Mouse (Mus musculus) liver, embryonic 11.5 days (tissue): ENCODE measurements around the gene Thbs3. TPM values are rescaled to one million over a fixed set of nuclear protein-coding genes. Genes with fewer than 3 reads are reported as not detected.
A peak's percentile ranks its signal among the peaks of the same experiment; 100 is the strongest.

ENCODE experiments used
- ATAC-seq: fragments of 200-750 bp; cut with Nextera tagmentation; replicated peaks from 2 replicates; pipeline ENCODE4 v1.8.0; 2017; ENCODE audit warnings: moderate number of reproducible peaks, mild to moderate bottlenecking, moderate TSS enrichment, moderate library complexity; ENCODE audit not compliant: low FRiP score
- DNase-seq: peaks from one replicate; pipeline ENCODE4 v3.0.0-alpha.2; 2017; ENCODE audit warnings: low spot score
- H3K27ac ChIP-seq: fragments of 300-500 bp; sonication (generic); 2 replicates; pipeline ENCODE4 v1.5.1; 2014; ENCODE audit warnings: mild to moderate bottlenecking, low read depth, low read length, control low read depth
- H3K27me3 ChIP-seq: fragments of 300-500 bp; sonication (generic); replicated peaks from 2 replicates; pipeline ENCODE4 v1.6.1; 2014; ENCODE audit warnings: low read length, mixed read lengths; ENCODE audit not compliant: control insufficient read depth, insufficient read depth
- H3K36me3 ChIP-seq: fragments of 300-500 bp; sonication (generic); 2 replicates; pipeline ENCODE4 v1.6.1; 2014; ENCODE audit warnings: mild to moderate bottlenecking, low read length, moderate library complexity, mixed read lengths; ENCODE audit not compliant: control insufficient read depth, insufficient read depth
- H3K4me1 ChIP-seq: fragments of 300-500 bp; sonication (generic); replicated peaks from 2 replicates; pipeline ENCODE4 v1.6.1; 2014; ENCODE audit warnings: low read length, mixed read lengths; ENCODE audit not compliant: control insufficient read depth, insufficient read depth
- H3K4me2 ChIP-seq: fragments of 300-500 bp; sonication (generic); 2 replicates; pipeline ENCODE4 v1.6.1; 2014; ENCODE audit warnings: mild to moderate bottlenecking, control low read depth, moderate library complexity
- H3K4me3 ChIP-seq: fragments of 300-500 bp; sonication (generic); 2 replicates; pipeline ENCODE4 v1.5.1; 2014; ENCODE audit warnings: low read depth, low read length, control low read depth
- H3K9ac ChIP-seq: fragments of 300-500 bp; sonication (generic); 2 replicates; pipeline ENCODE4 v1.6.1; 2014; ENCODE audit warnings: low read depth, low read length, control low read depth
- H3K9me3 ChIP-seq: fragments of 300-500 bp; sonication (generic); 2 replicates; pipeline ENCODE4 v1.6.1; 2016; ENCODE audit warnings: low read length, inconsistent platforms, mixed read lengths; ENCODE audit not compliant: control insufficient read depth
- WGBS: fragments of 180-500 bp; shearing (Covaris S2); extraction: QIAGEN DNeasy Blood & Tissue Kit; methylation state at CpG from one replicate; pipeline ENCODE4 v1.1.7; 2014; 5-methylcytosine and 5-hydroxymethylcytosine counted together
- polyA plus RNA-seq: library from polyadenylated mRNA; unstranded; fragments of >200 nt; fragmentation: Nextera tagmentation; extraction: Ambion mirVana; gene quantifications from 2 replicates; pipeline ENCODE4 v1.2.1, GENCODE M21; 2014

The Thbs3 gene
- polyA plus RNA-seq, 1 experiment from 2014 or later: 5.9 TPM

DNA sequence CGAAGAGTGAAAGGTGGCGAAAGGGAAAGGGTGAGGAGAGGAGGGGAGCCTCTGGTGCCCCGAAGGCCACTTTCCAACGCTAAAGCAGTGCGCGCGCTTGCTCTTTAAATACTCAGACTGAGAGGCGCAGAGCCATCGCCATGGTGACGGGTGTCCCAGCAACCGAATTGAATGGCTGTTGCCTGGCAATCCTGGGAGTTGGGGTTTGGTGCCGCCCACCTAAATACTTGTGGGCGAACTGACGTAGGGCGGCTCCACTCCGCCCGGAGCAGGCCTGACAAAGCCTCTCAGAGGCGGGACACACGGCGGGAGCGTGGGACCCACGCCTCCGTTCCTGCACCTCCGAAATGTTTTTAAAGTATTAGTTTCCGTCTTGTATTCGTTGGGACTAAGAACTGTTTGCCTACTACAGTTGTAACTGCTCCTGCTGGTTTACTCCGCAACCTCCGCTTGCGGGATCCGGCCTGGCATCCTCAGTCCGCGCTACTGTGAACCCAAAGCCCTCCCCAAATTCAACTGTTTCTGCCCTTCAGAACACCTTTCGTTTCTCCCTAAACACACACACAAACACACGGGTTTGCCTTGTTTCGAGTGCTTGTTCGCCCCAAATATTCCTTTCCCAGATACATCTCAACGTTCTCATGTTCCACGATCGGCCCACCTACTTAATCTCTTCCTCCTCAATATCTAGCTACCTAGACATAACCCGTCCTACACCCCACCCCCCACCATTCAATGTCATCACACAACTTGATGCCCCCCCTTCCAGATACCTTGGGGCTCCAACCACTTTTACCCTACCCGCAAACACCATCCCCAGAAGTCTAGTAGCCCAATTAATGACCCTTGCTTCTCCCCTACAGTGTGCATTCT, 12.6 kb downstream of the Thbs3 start:
- DNase-seq (peak; percentile 79), ATAC-seq (peak; percentile 53)
- H3K27ac ChIP-seq: no peak overlapping the region
- H3K4me2 ChIP-seq: peak overlapping the region; percentile 69
- H3K4me3 ChIP-seq: peak overlapping the region; percentile 45
- peaks cover 27% of the 10 kb centered on the region for H3K4me1 ChIP-seq
- H3K9ac ChIP-seq: 0 out of 2 replicates have a peak overlapping the region, but pooled peaks have one; percentile 9
- peaks cover 44% of the 10 kb centered on the region for H3K27me3 ChIP-seq
- H3K9me3 ChIP-seq: no peaks in the 10 kb centered on the region
- no peaks in the 10 kb centered on the region for H3K36me3 ChIP-seq
- WGBS: 4% methylated on average over 41 of the region's 41 CpGs

DNA sequence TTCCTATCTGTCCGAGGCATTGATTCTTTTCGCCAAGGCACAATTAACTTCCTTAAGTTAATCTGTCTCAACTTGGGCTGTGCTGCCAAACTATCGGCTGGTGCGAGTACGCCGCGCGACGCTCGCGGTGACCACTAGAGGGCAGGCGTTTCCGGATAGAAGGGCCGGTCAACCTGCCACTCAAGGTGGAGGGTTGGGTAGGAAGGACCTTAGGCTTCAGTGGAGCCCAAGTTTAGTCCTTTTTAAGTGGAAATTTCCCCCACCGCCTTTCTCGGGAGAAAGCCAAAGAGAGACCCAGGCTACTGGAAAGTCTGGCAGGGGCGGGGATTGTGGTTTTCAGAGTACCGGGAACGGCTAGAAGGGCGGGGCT, 13.2 kb downstream of the Thbs3 start:
- H3K9ac ChIP-seq: 0 out of 2 replicates have a peak overlapping the region, but pooled peaks have one; percentile 8
- peaks cover 44% of the 10 kb centered on the region for H3K27me3 ChIP-seq
- H3K4me1 ChIP-seq: peaks cover 27% of the 10 kb centered on the region
- H3K9me3 ChIP-seq: no peaks in the 10 kb centered on the region
- peak overlapping the region; percentile 45 for H3K4me3 ChIP-seq
- peak overlapping the region; percentile 69 for H3K4me2 ChIP-seq
- no peak overlapping the region for H3K27ac ChIP-seq
- WGBS: under 1% methylated on average over 20 of the region's 20 CpGs
- ATAC-seq: peak; percentile 59
- DNase-seq: peak; percentile 83
- H3K36me3 ChIP-seq: no peaks in the 10 kb centered on the region

DNA sequence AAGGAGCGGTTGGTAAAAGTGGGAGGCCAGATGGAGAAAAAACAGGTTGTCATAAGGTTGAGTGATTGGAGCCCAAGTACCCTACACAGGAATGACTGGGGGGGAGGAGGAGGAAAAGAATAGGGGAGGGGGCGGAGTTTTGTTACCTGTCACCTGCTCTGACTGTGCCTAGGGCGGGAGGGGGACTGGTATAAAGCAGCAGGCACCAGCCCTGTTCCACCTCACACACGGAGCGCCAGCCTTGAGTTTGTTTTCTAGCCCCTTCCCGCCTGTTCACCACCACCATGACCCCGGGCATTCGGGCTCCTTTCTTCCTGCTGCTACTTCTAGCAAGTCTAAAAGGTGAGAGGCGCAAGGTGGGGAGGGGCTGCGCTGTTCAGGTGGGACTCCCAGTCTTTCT, 13.9 kb downstream of the Thbs3 start, which contains the start of gene Muc1:
Gene Muc1, plus strand, starts transcription at position 222 of the 400 bp plus-strand sequence.
- 31% methylated on average over 10 of the region's 10 CpGs for WGBS
- Histone ChIP-seq H3K4me2 (peak within 1 kb of the TSS; percentile 69), H3K36me3 (no peaks in the 10 kb centered on the region), H3K9me3 (no peaks in the 10 kb centered on the region), H3K27ac (no peak within 1 kb of the TSS), H3K27me3 (peaks cover 44% of the 10 kb centered on the region), H3K9ac (0 out of 2 replicates have a peak within 1 kb of the TSS, but pooled peaks have one; percentile 8), H3K4me1 (peaks cover 27% of the 10 kb centered on the region), H3K4me3 (peak within 1 kb of the TSS; percentile 45)
- ATAC-seq (no peak), DNase-seq (no peak)

DNA sequence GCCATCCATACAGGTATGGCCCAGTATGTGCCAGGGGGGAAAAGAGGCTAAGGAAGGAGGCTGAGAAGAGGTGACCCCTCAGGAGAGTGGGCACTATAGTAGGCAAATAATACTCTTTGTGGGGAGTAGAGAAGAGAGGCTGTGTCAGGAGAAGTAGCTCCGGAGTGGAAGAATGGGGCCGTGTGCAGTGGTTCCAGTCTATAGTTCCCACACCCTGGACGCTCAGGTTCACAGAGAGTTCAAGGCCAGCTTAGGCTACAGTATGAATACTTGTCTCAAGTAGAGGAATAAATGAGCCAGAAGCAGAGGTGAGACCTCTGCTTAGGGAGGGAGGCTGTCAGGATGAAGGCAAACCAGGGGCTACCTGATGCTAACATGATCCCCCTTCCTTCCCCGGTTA, 14.3 kb downstream of the Thbs3 start:
- Histone ChIP-seq H3K27ac (no peak overlapping the region), H3K9ac (no peak overlapping the region), H3K27me3 (peaks cover 44% of the 10 kb centered on the region), H3K4me2 (peak overlapping the region; percentile 69; the same call in 1 of the 2 replicates), H3K4me1 (peaks cover 27% of the 10 kb centered on the region), H3K36me3 (no peaks in the 10 kb centered on the region), H3K9me3 (no peaks in the 10 kb centered on the region), H3K4me3 (no peak overlapping the region)
- 59% methylated on average over 4 of the region's 4 CpGs for WGBS
- no peak for DNase-seq
- ATAC-seq: no peak

DNA sequence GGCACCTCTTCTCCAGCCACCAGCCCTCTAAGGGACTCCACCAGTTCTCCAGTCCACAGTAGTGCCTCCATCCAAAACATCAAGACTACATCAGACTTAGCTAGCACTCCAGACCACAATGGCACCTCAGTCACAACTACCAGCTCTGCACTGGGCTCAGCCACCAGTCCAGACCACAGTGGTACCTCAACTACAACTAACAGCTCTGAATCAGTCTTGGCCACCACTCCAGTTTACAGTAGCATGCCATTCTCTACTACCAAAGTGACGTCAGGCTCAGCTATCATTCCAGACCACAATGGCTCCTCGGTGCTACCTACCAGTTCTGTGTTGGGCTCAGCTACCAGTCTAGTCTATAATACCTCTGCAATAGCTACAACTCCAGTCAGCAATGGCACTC, 15.6 kb downstream of the Thbs3 start:
- 61% methylated on average over 2 of the region's 2 CpGs for WGBS
- no peaks in the 10 kb centered on the region for H3K36me3 ChIP-seq
- peaks cover 27% of the 10 kb centered on the region for H3K4me1 ChIP-seq
- no peaks in the 10 kb centered on the region for H3K9me3 ChIP-seq
- H3K27me3 ChIP-seq: peaks cover 36% of the 10 kb centered on the region
- no peak for DNase-seq
- H3K4me2 ChIP-seq: no peak overlapping the region
- ATAC-seq: no peak
- H3K9ac ChIP-seq: no peak overlapping the region
- no peak overlapping the region for H3K27ac ChIP-seq
- H3K4me3 ChIP-seq: no peak overlapping the region

DNA sequence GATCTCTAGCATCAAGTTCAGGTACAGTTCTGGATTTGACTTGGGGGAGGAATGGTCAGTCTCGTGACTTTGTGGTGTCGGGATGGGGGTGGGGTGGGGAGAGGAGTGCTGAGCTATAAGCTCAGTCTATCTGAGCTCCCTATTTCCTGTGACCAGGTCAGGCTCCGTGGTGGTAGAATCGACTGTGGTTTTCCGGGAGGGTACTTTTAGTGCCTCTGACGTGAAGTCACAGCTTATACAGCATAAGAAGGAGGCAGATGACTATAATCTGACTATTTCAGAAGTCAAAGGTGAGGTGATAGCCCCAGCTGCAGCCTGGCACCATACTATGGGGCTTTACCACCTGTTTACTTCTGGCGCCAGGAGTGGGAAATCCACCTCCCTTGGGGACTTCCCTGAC, 16.4 kb downstream of the Thbs3 start:
- WGBS: 31% methylated on average over 7 of the region's 7 CpGs
- H3K27me3 ChIP-seq: peaks cover 32% of the 10 kb centered on the region
- no peak overlapping the region for H3K27ac ChIP-seq
- no peaks in the 10 kb centered on the region for H3K9me3 ChIP-seq
- ATAC-seq (no peak), DNase-seq (no peak)
- peaks cover 21% of the 10 kb centered on the region for H3K4me1 ChIP-seq
- H3K36me3 ChIP-seq: no peaks in the 10 kb centered on the region
- H3K9ac ChIP-seq: no peak overlapping the region
- H3K4me2 ChIP-seq: no peak overlapping the region
- H3K4me3 ChIP-seq: no peak overlapping the region

DNA sequence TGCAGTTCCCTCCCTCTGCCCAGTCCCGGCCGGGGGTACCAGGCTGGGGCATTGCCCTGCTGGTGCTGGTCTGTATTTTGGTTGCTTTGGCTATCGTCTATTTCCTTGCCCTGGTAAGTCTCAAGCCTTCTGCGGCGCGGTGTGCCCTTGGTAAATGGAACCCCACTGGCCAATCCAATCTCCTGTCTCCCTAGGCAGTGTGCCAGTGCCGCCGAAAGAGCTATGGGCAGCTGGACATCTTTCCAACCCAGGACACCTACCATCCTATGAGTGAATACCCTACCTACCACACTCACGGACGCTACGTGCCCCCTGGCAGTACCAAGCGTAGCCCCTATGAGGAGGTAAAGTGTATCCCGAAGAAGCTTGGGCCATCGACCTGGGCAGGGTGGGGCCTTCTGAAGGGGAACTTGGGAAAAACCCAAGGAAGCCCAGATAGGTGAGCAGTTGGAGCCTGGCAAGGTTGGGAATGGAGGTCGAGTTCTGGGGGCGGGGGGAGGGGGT, 16.8 kb downstream of the Thbs3 start:
- Histone ChIP-seq H3K4me1 (peaks cover 18% of the 10 kb centered on the region), H3K27me3 (peaks cover 28% of the 10 kb centered on the region), H3K4me3 (no peak overlapping the region), H3K9ac (no peak overlapping the region), H3K9me3 (no peaks in the 10 kb centered on the region), H3K27ac (no peak overlapping the region), H3K4me2 (no peak overlapping the region), H3K36me3 (no peaks in the 10 kb centered on the region)
- no peak for ATAC-seq
- DNase-seq: no peak
- WGBS: 70% methylated on average over 16 of the region's 16 CpGs

DNA sequence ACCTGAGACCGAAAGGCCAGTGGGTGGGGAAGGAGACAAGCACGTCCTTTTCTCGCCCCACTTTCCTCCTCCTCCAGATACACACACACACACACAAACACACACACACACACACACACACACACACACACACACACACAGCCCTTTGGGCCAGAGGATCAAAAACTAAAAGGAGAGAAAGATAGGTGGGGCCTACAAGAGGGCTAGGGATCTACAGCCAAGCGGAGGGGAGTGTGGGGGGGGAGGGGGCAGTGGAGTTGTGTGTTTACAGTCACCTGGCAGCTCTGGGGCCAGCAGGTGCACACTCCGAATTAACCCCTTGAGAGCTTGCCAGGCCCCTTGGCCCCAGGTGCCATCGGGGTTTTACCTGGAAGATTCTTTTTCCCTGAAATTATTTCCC, 17.6 kb downstream of the Thbs3 start:
- no peak overlapping the region for H3K9ac ChIP-seq
- H3K4me2 ChIP-seq: no peak overlapping the region
- H3K9me3 ChIP-seq: no peaks in the 10 kb centered on the region
- no peak for ATAC-seq
- peaks cover 21% of the 10 kb centered on the region for H3K27me3 ChIP-seq
- H3K4me3 ChIP-seq: no peak overlapping the region
- 73% methylated on average over 6 of the region's 6 CpGs for WGBS
- H3K4me1 ChIP-seq: peaks cover 10% of the 10 kb centered on the region
- no peaks in the 10 kb centered on the region for H3K36me3 ChIP-seq
- no peak for DNase-seq
- H3K27ac ChIP-seq: no peak overlapping the region
